Mouse (Mus musculus): ENCODE results near the gene Limk2. TPM values are rescaled to one million over a fixed set of nuclear protein-coding genes. Genes with fewer than 3 reads are reported as not detected.

The Limk2 gene
- polyA plus RNA-seq, 1 experiment from 2014 or later, result 49.1 TPM

- Histone ChIP-seq H3K27me3 (ENCODE audit: insufficient read depth, low read length) (no peaks in the 10 kb centered on the region), H3K4me2 (no peak overlapping the region), H3K27ac (ENCODE audit: low read depth) (no peak overlapping the region), H3K9ac (no peak overlapping the region), H3K4me3 (ENCODE audit: low read depth, low read length) (no peak overlapping the region), H3K4me1 (ENCODE audit: insufficient read depth) (peaks cover 5% of the 10 kb centered on the region; the same call in 1 of the 2 replicates), H3K9me3 (ENCODE audit: low read depth, low read length) (no peaks in the 10 kb centered on the region), H3K36me3 (ENCODE audit: insufficient read depth) (peaks cover 100% of the 10 kb centered on the region)
- 86% methylated on average over 14 of the region's 14 CpGs for WGBS
- TF ChIP-seq CTCF (IDR thresholded peaks at IDR 0.05; ENCODE audit: low read depth), result no peak
- no peak for DNase-seq
- ATAC-seq (ENCODE audit: insufficient read depth), result no peak
These were observed 110.2 kb downstream of the Limk2 start for GRCm38 (mm10) chr11:3298813-3299185.

GRCm38 (mm10) chr11:3297871-3298812 lies 110.8 kb downstream of the Limk2 start:
- no peaks in the 10 kb centered on the region for H3K9me3 ChIP-seq (ENCODE audit: low read depth, low read length)
- H3K9ac ChIP-seq, result no peak overlapping the region
- 80% methylated on average over 10 of the region's 10 CpGs for WGBS
- H3K4me1 ChIP-seq (ENCODE audit: insufficient read depth), result peaks cover 11% of the 10 kb centered on the region
- H3K27me3 ChIP-seq (ENCODE audit: insufficient read depth, low read length), result no peaks in the 10 kb centered on the region
- H3K36me3 ChIP-seq (ENCODE audit: insufficient read depth), result peaks cover 100% of the 10 kb centered on the region
- ATAC-seq (ENCODE audit: insufficient read depth), result no peak
- DNase-seq, result no peak
- H3K4me2 ChIP-seq, result no peak overlapping the region
- no peak overlapping the region for H3K4me3 ChIP-seq (ENCODE audit: low read depth, low read length)
- no peak overlapping the region for H3K27ac ChIP-seq (ENCODE audit: low read depth)
- no peak for TF ChIP-seq CTCF (IDR thresholded peaks at IDR 0.05; ENCODE audit: low read depth)

- H3K9me3 ChIP-seq (ENCODE audit: low read depth, low read length), result no peaks in the 10 kb centered on the region
- peaks cover 89% of the 10 kb centered on the region for H3K36me3 ChIP-seq (ENCODE audit: insufficient read depth)
- H3K9ac ChIP-seq, result no peak overlapping the region
- ATAC-seq (ENCODE audit: insufficient read depth) (no peak), DNase-seq (no peak)
- no peak overlapping the region for H3K27ac ChIP-seq (ENCODE audit: low read depth)
- H3K4me2 ChIP-seq, result no peak overlapping the region
- no peak overlapping the region for H3K4me3 ChIP-seq (ENCODE audit: low read depth, low read length)
- TF ChIP-seq CTCF (IDR thresholded peaks at IDR 0.05; ENCODE audit: low read depth), result no peak
- no peaks in the 10 kb centered on the region for H3K27me3 ChIP-seq (ENCODE audit: insufficient read depth, low read length)
- 58% methylated on average over 5 of the region's 5 CpGs for WGBS
- H3K4me1 ChIP-seq (ENCODE audit: insufficient read depth), result peaks cover 15% of the 10 kb centered on the region
These were observed 112.9 kb downstream of the Limk2 start for GRCm38 (mm10) chr11:3296056-3296455.

GRCm38 (mm10) chr11:3294641-3295040 lies 114.3 kb downstream of the Limk2 start:
- no peak for DNase-seq
- no peak for ATAC-seq (ENCODE audit: insufficient read depth)
- Histone ChIP-seq H3K4me2 (peak overlapping the region; percentile 100), H3K9me3 (ENCODE audit: low read depth, low read length) (no peaks in the 10 kb centered on the region), H3K27me3 (ENCODE audit: insufficient read depth, low read length) (no peaks in the 10 kb centered on the region), H3K36me3 (ENCODE audit: insufficient read depth) (peaks cover 78% of the 10 kb centered on the region), H3K4me1 (ENCODE audit: insufficient read depth) (peaks cover 15% of the 10 kb centered on the region), H3K9ac (peak overlapping the region; percentile 95; the same call in 1 of the 2 replicates), H3K27ac (ENCODE audit: low read depth) (no peak overlapping the region), H3K4me3 (ENCODE audit: low read depth, low read length) (0 out of 2 replicates have a peak overlapping the region, but pooled peaks have one; percentile 93)
- WGBS, result 87% methylated on average over 2 of the region's 2 CpGs
- TF ChIP-seq CTCF (IDR thresholded peaks at IDR 0.05; ENCODE audit: low read depth), result no peak

Other genes starting within 250 kb of the Limk2 start
- gene Sfi1, start 215.7 kb downstream of the Limk2 start, polyA plus RNA-seq (2014; fragmentation: Nextera tagmentation; extraction: Ambion mirVana), result 10.7 and 10.8 TPM in 2 replicates
- 58.1 and 59.8 TPM in 2 replicates for gene Eif4enif1, start 206.8 kb downstream of the Limk2 start, polyA plus RNA-seq (2014; fragmentation: Nextera tagmentation; extraction: Ambion mirVana)
- gene Drg1, start 142.8 kb downstream of the Limk2 start, polyA plus RNA-seq (2014; fragmentation: Nextera tagmentation; extraction: Ambion mirVana), result 237 and 245 TPM in 2 replicates
- gene Patz1, start 120.3 kb downstream of the Limk2 start, polyA plus RNA-seq (2014; fragmentation: Nextera tagmentation; extraction: Ambion mirVana), result 60.7 and 61.3 TPM in 2 replicates
- 6.4 and 8.5 TPM in 2 replicates for gene Pik3ip1, start 78.8 kb downstream of the Limk2 start, polyA plus RNA-seq (2014; fragmentation: Nextera tagmentation; extraction: Ambion mirVana)
- gene Rnf185, start 43.2 kb upstream of the Limk2 start, polyA plus RNA-seq (2014; fragmentation: Nextera tagmentation; extraction: Ambion mirVana), result 37.9 and 40.7 TPM in 2 replicates
- gene Pla2g3, start 79.1 kb upstream of the Limk2 start, polyA plus RNA-seq (2014; fragmentation: Nextera tagmentation; extraction: Ambion mirVana), result 0.46 and 0.47 TPM in 2 replicates
- gene Inpp5j, start 95.6 kb upstream of the Limk2 start, polyA plus RNA-seq (2014; fragmentation: Nextera tagmentation; extraction: Ambion mirVana), result 1.2 and 1.5 TPM in 2 replicates
- gene Selenom, start 105.5 kb upstream of the Limk2 start, polyA plus RNA-seq (2014; fragmentation: Nextera tagmentation; extraction: Ambion mirVana), result 100 and 110 TPM in 2 replicates
- 103 and 108 TPM in 2 replicates for gene Smtn, start 131.4 kb upstream of the Limk2 start, polyA plus RNA-seq (2014; fragmentation: Nextera tagmentation; extraction: Ambion mirVana)
- 25.7 and 27.1 TPM in 2 replicates for gene Morc2a, start 240.0 kb upstream of the Limk2 start, polyA plus RNA-seq (2014; fragmentation: Nextera tagmentation; extraction: Ambion mirVana)

Data from lung, embryonic 14.5 days (tissue).